Mouse (Mus musculus) thymus, postnatal 10 days (tissue): Measurements from ENCODE around the gene Tecr.

Experiments used
- DNase-seq, 2 experiments: peaks; one replicate each; pipeline ENCODE4 v3.0.0; 2021; ENCODE audit warnings: low spot score in 2 of 2

Gene Tecr

DNA sequence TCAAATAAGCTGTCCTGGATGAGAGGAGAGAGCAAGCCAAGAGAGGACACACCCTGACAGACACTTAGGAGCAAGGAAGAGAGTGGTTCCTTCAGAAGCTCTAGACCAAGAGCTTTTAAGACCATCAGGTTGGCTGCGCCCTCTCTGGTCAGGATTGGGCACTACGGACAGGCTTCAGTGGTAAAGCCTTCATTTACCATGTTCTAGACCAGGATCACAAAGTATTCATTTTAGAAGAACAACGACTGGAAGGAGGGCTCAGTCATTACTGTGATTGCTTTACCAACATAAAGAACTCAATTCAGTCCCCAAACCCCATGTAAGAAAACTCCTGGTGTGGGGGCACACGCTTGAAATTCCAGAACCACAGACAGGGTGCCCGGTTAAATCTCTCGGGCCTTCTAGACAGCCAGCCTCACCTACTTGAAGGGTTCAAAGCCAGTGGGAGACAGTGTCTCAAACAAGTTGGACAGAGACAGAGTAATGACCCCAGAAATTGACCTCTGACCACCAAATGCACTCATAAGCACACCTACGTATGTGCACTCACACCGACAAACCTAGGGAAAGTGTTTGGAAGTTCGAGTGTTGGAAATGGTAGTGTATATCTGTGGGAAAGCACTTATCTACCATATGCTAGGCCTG, 41.9 kb downstream of the Tecr start:
- peak in 1 of 2 experiments; percentile 19 for DNase-seq

DNA sequence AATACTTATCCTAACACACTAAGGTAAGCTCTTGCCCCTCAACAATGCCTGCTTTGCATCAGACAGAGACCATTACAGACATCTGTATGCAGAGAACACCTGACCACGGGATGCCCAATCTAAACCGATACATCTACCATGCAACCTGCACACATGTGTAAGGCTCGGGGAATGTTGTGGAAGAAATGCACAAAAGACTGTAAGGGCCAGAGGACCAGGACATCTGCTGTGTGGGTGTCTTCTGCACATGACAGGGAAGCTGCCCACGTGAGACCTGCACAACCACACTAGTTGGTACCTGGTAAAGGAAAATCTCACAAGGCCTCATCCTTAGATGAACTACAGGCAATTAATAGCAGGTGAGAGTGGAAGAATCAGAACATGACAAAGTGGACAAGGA, 44.5 kb downstream of the Tecr start:
- DNase-seq = no peak

DNA sequence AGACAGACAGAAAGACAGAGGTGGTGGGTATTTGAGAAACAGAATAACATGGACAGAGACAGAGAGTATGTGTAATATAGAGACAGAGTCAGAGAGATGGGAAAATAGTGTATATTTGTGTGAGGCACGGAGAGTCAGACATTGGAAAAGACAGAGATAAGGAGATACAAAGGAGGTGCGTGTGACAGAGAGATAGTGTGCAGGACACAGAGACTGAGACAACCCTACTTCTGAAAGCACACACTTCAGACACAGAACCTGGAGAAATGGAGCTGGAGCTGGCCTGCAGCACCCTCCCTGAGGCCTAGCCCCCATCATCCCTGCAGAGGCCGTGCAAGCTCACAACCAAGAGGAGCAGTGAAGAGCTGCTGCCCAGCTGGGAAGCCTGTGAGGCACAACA, 45.1 kb downstream of the Tecr start:
- no peak for DNase-seq

DNA sequence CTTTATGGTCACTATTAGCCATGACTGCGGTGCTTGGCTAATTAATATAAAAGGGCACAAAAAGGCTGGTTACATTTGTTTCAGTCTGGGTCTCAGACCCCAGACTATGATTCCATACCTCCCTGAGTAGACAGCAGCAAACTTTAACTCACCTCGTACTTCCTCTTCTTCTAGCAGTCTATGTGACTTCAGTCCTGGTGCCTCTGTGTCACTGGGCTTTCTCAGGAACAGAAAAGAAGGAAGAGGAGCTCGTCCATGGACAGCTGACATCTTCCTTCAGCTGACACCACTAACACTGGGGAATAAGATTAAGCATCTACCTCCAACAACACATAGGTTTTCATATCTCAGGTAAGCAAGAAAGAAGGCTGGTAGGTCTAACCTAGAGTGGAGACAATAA, 72.0 kb downstream of the Tecr start, which contains the start of gene Olfr370:
Olfr370 (plus strand) TSS at position 45 of the 400 bp plus-strand sequence.
- no peak for DNase-seq

DNA sequence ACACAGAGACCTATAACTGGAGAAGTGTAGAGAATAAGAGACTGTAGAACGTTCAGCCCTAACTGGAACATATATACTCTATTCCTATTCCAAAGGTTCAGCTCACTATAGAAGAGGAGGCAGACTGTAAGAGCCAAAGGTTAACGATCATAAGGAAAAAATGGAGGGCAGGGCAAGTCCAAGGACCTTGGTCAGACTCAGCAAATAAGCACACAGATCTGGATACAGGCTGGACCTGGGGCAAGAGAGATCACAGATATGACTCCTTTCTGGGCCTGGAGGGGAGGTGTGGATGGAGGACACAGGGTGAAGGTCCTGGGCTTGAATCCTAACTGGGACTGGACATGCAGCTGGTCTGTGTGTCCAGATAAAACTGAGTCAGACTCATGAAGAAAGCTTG, 73.0 kb downstream of the Tecr start:
- no peak for DNase-seq
